Mouse (Mus musculus) megakaryocyte, embryonic 14.5 days (primary cell): Measurements from ENCODE around the gene Mrpl43.

ENCODE experiments used
- FLI1 ChIP-seq: IDR thresholded peaks from 2 replicates; pipeline ENCODE4 v1.6.1; 2012; ENCODE audit warnings: low read length, inconsistent platforms, mixed read lengths
- GATA1 ChIP-seq: IDR thresholded peaks from 3 replicates; pipeline ENCODE4 v1.6.1; 2012; ENCODE audit warnings: mixed read lengths, low read length, inconsistent platforms, borderline replicate concordance

- no peak for TF ChIP-seq FLI1
- TF ChIP-seq GATA1: no peak
Measured at GRCm38 (mm10) chr19:45020348-45020747, 14.1 kb upstream of the Mrpl43 start.
